Mouse (Mus musculus) ES-CJ7 (cell line): ENCODE results near the gene Dnhd1.
A peak's percentile ranks its signal among the peaks of the same experiment; 100 is the strongest.
"Not testable (repeated sequence)": the region's sequence is repeated elsewhere in the genome, so short reads cannot be mapped to it uniquely, and the experiment has no call there.

Experiments
- DNase-seq: peaks from one replicate; pipeline ENCODE4 v3.0.0; 2011; ENCODE audit warnings: low read depth, low spot score

Gene Dnhd1

GRCm38 (mm10) chr7:105740089-105740795 is 89.6 kb downstream of the Dnhd1 start:
- no peak for DNase-seq

- no peak for DNase-seq
Observed at GRCm38 (mm10) chr7:105740851-105741250, 90.2 kb downstream of the Dnhd1 start.

GRCm38 (mm10) chr7:105741978-105742377 is 91.4 kb downstream of the Dnhd1 start:
- no peak for DNase-seq

- DNase-seq, result not testable (repeated sequence)
Observed at GRCm38 (mm10) chr7:105742539-105743215, 92.0 kb downstream of the Dnhd1 start.

- DNase-seq, result not testable (repeated sequence)
Observed at GRCm38 (mm10) chr7:105743246-105743925, 92.8 kb downstream of the Dnhd1 start.

GRCm38 (mm10) chr7:105743926-105744590 is 93.4 kb downstream of the Dnhd1 start, which contains the start of gene Taf10:
Taf10 (minus strand) TSS chr7:105744361.
- DNase-seq, result peak; percentile 95

GRCm38 (mm10) chr7:105747776-105748175 is 97.1 kb downstream of the Dnhd1 start:
- no peak for DNase-seq

- DNase-seq, result peak; percentile 93
Observed at GRCm38 (mm10) chr7:105751491-105752433, 101.1 kb downstream of the Dnhd1 start, which contains the start of gene Tpp1. Tpp1 (minus strand) TSS chr7:105752235.

- no peak for DNase-seq
Observed at GRCm38 (mm10) chr7:105752716-105753115, 102.1 kb downstream of the Dnhd1 start.

- no peak for DNase-seq
Observed at GRCm38 (mm10) chr7:105753281-105753680, 102.7 kb downstream of the Dnhd1 start.

- DNase-seq, result peak; percentile 58
Observed at GRCm38 (mm10) chr7:105761813-105762484, 111.3 kb downstream of the Dnhd1 start.

GRCm38 (mm10) chr7:105762517-105763270 is 112.1 kb downstream of the Dnhd1 start:
- no peak for DNase-seq

- DNase-seq, result no peak
Observed at GRCm38 (mm10) chr7:105764331-105764730, 113.7 kb downstream of the Dnhd1 start.

GRCm38 (mm10) chr7:105767729-105768165 is 117.1 kb downstream of the Dnhd1 start:
- DNase-seq, result no peak

GRCm38 (mm10) chr7:105769959-105770358 is 119.3 kb downstream of the Dnhd1 start:
- no peak for DNase-seq
